Mouse (Mus musculus) lung, postnatal 25 days (tissue): ENCODE measurements at regions not wholly inside any gene's neighbourhood (a gene's known extent, or its start where the extent isn't known, plus 50 kb on each side); places are given as distances from the start of the nearest gene placed in this dataset.
A peak's percentile ranks its signal among the peaks of the same experiment; 100 is the strongest.

Experiments
- DNase-seq: peaks from one replicate; pipeline ENCODE4 v3.0.0; 2022; ENCODE audit warnings: low spot score

DNA sequence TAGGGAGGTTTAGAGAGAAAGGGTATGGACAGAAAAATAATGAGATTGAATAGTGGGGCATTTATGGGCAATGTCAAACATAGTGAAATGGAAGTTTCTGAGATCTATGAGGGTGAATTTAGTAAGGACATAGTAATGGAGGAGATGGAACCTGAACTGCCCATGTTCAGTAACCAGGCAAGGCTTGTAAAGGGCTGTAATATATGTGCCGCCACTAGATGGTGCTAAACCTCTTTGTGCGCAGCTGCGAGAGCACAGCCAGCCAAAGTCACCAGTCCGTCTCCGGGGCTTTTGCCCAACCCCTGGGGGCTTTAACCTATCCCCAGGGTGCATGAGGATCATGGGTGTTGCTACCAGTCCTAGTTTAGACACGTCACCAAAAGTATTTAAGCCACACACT lies 77.7 kb upstream of the Vmn2r25 start:
- peak; percentile 8 for DNase-seq

DNA sequence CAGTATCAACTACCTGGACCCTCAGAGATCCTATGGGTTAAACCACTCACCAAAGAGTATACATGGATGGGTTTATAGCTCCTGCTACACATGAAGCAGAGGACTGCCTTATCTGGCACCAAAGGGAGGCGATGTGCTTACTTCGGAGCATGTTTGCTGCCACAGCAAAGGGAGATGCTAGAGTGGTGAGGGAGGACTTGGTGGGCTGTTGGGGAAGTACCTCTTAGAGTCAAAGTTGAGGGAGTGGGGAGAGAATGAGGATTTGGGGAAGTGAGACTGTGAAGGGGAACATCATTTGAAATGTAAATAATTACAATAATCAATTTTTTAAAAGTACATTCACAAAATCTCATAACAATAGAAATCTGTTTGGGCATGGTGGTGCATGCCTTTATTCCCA lies 84.7 kb upstream of the Vmn2r25 start:
- DNase-seq, result no peak

- DNase-seq, result peak; percentile 22
Observed at GRCm38 (mm10) chr6:123961321-123961720, 63.0 kb upstream of the Vmn2r26 start.

DNA sequence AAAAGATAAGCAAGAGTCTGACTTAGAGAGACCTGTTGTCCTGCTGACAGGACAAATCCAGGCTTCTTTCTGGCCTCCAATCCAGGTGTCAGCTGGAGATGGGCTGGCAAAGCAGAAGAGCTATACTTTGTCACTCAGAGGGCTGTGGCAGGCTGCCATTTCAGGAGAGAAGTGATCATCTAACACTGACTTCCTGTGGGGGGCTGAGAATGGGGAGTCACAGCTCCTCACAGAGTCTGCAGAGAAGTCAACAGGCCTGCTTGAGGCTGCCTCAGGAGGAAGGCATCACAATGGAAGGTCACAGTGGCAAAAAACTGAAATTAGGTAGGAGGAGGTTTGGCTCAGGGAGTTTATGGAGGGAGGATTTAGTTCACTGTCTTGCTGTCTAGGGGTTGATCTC lies 53.2 kb upstream of the Vmn2r26 start:
- DNase-seq, result no peak
